Mouse (Mus musculus): ENCODE measurements at regions not wholly inside any gene's neighbourhood (a gene's known extent, or its start where the extent isn't known, plus 50 kb on each side); places are given as distances from the start of the nearest gene placed in this dataset.

DNA sequence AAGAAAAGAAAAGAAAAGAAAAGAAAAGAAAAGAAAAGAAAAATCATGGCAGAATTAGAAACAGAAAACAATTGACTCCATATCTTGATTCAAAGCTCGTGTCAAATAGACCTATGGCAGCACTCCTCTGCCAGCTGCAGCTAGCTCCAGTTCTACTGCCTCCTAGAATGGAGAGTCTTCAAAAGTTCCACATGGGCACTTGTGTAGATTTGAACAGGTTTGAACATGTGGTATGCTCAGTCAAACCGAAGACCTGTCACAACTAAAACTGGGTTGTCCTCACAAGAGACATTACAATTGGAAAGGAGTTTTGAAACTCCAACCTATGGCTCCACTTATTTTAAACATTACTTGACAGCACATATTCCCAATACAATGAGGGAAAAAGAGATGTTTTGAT, 355.6 kb upstream of the Atp2b1 start:
- no peak for DNase-seq (ENCODE audit: low spot score)

GRCm38 (mm10) chr10:98562297-98562912, 351.8 kb upstream of the Atp2b1 start:
- DNase-seq (ENCODE audit: low spot score), result no peak

DNA sequence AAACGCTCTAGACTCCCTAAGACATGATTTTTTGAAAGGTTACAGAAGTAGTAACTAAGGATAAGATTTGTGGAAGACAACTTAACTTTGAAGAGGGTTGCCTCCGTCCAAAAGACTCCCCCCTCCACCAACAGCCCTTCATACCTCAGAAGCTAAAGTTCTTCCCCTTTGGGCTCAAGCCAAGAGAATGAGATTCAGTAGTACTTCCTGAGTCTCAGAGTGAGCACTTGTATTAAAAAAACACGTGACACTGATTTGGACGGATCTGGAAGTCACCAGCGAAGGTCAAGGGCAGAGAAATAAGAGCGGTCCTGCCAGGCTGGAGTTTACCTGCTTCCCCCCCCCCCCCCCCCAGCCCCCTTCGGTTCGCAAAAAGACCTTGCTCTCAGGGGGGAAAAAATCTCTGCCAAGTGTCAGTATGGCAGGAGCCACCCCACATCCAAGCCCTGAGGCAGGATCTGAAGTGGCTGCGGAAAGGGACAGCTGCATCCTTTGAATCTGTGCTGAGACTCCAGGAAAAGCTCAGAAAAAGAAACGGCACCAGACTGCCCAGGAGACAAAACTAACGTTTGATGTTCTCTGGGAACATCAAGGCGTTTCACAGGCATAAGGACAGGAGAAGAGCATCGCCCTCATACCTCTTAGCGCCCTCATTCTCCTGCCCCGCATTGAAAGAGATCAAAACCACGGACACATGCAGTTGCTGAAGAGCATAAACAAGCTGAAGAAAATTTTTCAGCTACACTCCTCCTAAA, 341.2 kb upstream of the Atp2b1 start:
- DNase-seq (ENCODE audit: low spot score), result no peak

- DNase-seq (ENCODE audit: low spot score), result no peak
These were observed 337.2 kb upstream of the Atp2b1 start for GRCm38 (mm10) chr10:98577040-98577439.

DNA sequence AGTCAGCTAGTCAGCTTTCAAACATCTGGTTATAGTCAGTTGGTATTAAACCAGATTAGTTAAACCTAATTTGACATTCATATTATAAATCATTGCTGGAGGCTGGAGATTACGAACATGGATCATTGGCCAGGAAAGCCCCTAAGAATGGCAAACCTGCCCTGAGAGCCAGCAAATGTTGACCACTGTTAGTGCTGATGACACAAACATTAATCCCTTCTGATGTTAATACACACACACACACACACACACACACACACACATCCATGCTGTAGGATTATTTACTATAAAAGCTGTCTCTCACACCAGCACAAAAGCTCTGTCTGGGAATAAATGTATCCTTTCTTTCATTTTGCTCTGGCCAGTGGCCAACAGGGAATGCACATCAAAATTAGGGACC, 329.4 kb upstream of the Atp2b1 start:
- DNase-seq (ENCODE audit: low spot score), result no peak

DNA sequence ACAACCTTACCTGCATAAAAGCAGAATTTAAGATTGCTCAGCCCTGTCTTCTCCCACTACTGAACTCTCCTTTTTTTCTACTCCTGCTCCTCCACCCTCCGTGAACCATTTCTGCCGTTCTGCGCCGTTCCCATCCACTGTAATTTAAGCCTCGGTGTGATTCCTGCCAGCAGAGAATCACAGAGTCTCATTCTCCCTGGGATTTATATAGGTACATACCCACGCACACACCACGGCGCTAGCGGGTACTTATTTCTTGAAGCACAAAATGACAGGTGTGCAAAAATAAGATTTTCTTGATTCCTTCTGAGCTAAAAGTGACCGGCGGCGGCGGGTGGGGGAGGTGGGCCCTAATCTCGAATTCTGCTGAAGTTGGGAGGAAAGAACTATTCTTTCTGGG, 324.5 kb upstream of the Atp2b1 start:
- DNase-seq (ENCODE audit: low spot score), result no peak

DNA sequence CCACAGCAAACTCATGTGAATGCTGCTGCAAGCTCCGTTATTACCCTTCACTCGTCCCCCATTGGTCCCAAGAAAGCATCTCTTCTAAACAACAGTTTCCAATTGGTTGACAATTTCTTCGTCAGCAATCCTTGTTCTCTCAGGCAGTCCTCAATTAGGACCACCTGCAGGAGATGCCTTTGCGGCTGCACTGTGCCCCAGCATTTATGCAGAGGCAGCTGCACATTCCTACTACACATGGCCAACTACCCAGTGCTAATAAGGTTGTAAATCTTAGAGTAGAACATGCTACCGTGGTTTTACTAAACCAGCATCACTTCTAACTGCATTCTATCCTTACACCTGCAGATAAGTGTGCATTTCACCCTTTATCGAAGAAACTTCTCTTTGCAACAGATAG, 322.1 kb upstream of the Atp2b1 start:
- no peak for DNase-seq (ENCODE audit: low spot score)

DNA sequence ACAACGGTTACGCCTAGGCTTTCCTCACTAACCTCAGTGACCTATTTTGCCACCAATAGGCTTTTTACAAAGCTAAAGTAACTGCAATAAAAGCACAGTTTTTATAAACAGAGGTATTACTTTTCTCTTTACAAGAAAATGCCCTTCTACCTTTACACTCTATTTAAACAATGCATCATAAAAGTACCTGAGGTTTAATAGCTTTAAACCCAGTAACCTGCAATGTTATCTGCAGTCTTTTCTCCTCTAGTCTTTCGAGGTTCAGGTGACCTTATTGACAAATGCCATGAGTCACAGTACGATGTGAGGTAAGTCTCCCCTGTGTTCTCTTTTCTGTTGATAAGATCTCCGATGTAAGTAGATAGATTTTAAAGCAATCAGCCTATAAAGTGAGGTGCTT, 320.3 kb upstream of the Atp2b1 start:
- no peak for DNase-seq (ENCODE audit: low spot score)

- DNase-seq (ENCODE audit: low spot score), result no peak
These were observed 305.8 kb upstream of the Atp2b1 start for GRCm38 (mm10) chr10:98608221-98608941.

GRCm38 (mm10) chr10:98610708-98611107, 303.5 kb upstream of the Atp2b1 start:
- DNase-seq (ENCODE audit: low spot score), result no peak

DNA sequence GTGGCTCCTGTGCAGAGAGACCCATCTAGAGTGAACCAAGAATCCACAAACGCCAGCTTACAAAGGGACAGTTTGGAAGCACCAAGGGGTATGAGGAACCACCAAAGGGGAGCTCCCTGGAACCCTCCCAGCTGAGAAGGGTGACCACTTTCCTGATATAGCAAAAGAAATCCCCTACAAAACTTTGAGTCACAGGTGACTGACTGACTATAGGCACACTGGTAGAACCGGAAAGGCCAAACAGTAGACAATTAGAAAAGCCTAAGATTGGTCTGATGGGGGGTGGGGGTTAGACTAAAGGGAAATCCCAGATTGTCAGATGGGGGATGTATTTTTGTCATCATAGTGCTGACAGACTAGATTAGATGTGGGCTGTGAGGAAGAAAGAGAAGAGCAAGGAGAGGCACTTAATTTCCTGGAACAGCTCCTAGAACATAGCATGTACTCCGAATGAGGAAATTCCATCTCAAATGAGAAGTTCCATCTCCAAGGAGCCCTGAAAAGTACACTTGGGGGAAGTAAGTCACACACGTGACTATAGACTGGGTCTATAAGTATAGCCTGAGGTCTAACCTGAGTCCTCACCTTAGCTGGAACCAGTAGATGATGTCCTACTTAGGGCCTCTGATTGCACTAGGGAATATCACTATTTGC, 302.4 kb upstream of the Atp2b1 start:
- no peak for DNase-seq (ENCODE audit: low spot score)

DNA sequence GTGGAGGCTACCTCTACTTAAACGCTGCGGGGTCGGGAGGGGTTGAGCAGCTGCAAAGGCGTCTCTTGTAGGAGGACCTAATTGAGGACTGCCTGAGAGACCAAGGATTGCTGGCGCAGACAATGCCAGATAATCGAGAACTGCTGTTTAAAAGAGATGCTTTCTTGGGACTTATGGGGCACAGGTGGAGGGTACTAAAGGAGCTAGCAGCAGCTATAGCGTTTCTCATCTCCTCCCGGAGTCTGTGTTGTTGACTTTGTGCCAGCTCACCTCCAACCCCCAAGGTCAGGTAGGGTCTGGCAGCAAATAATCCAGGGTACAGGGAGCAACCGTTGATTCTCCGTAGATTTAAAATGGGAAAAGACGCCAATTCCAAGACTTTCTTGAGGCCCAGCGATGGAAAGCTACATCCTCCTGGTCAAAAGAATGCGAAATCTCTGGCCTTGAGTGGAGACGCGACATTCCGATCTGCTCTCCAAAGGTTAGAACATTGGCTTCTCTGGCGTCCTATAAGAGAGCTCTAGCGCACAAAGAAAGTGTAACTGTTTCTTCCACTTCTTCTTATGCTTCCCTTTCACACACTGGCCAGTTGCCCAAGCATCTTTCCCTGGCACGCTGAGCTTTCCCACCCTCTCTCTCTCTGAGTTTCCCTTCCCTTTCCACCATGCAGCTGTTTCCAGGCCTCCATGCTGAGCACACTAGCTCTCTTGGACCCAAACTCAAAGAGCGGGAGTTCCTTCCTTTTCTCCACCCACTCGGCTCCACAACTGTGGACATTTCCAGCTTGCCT, 295.3 kb upstream of the Atp2b1 start:
- DNase-seq (ENCODE audit: low spot score), result peak; percentile 78

DNA sequence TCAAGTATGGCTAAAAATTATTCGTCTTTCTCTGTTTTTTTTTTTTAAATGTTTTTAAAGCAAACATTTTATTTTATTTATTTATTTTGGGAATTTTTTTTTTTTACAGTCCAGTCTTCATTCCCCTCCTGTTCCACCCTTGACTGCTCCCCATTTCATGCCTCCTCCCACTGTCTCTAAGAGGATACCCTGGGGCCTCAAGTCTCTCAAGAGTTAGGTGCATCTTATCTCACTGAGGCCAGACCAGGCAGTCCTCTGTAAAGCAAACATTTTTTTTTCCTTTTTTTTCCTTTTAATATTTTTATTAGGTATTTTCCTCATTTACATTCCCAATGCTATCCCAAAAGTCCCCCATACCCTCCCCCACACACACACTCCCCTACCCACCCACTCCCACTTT, 290.1 kb upstream of the Atp2b1 start:
- DNase-seq (ENCODE audit: low spot score), result no peak

GRCm38 (mm10) chr10:98624681-98625321, 289.4 kb upstream of the Atp2b1 start:
- no peak for DNase-seq (ENCODE audit: low spot score)

GRCm38 (mm10) chr10:98628191-98628590, 286.0 kb upstream of the Atp2b1 start:
- no peak for DNase-seq (ENCODE audit: low spot score)

DNA sequence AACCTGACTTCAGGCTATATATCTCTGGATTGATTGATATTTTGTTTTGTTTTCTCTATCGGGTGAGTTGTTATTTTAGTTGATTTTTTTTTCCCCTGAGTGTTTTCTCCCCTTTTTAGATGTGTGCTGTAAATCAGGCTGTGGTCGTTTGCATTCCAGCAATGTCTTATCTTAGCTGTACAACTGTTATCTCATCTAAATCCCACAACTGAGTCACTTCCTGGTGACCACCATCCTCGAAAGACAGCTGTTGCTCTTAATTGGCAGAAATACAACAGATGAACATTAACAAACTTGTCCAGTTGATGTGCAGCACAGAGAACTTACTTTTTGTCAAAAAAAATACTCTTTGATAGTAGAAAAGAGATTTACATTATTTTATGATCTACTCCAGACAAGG, 285.0 kb upstream of the Atp2b1 start:
- DNase-seq (ENCODE audit: low spot score), result no peak

DNA sequence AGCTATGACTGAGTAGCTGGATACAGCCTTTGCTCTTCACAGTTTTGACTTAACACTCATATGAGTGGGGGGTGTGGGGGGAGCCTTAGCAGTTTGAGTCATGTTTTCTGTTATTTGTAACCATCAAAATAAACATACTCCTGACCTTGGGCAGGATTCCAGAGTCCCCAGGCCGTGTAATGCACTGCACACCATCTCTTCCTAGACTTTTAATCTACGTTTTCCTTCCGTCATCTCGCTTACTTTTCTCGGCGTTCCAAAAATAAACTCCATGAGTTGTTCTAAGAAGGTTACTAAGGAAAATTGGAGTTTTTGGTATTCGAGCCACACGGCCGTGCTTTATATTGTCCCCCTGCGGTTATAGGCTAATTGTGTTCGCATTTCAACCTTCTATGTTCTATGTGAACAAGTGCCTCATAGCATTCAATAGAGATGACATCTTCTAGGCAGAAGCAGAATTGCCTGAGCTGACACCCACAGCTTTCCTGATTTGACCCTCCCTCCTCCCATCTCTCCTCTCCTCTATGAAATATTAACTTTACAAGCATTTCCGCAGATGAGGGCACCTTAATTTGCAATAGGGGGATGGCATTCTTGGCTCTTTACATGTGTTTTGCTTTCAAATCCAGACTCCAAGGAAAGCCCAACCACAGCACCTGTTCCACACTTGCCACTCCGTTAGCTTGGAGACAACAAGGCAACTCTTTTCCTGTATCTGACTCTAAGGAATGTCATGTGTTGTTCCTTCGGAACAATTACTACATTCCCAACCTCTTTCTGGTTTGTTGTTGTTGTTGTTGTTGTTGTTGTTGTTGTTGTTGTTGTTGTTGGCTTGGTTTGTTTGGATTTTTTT, 276.2 kb upstream of the Atp2b1 start:
- no peak for DNase-seq (ENCODE audit: low spot score)

DNA sequence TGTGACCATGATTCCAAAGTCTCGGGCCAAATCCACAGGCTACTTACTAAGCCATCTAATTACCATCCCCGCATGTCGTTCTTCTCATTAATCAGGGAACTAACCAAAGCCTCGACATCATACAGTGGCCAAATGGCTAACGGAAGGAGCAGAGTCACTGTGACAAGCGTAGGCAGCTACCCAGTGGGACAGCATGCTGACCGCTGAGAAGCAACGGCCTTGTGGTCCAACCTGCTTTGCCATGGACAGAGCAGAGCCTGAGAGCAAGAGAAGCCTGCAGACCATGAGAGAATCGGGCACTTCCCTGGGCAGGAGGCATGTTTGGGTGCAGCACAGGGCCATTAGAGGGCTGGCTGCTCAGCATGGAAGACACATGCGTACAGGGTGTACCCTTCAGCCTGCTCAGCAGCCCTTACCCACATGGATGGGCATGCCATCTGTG, 268.5 kb upstream of the Atp2b1 start:
- no peak for DNase-seq (ENCODE audit: low spot score)

- DNase-seq (ENCODE audit: low spot score), result no peak
These were observed 267.8 kb upstream of the Atp2b1 start for GRCm38 (mm10) chr10:98646311-98646999.
